Mouse (Mus musculus) hematopoietic multipotent progenitor cell, adult 10-12 weeks (in vitro differentiated cells): Measurements from ENCODE around the gene Cd200r3. TPM values are rescaled to one million over a fixed set of nuclear protein-coding genes. Genes with fewer than 3 reads are reported as not detected.

Source experiments
- polyA plus RNA-seq: library from polyadenylated mRNA; stranded (reverse); fragments of >175 nt; gene quantifications from 2 replicates; pipeline ENCODE4 v1.2.3, GENCODE M21; 2012; ENCODE audit warnings: low replicate concordance

Cd200r3 gene
- 0.26 and 0.34 TPM in 2 replicates for polyA plus RNA-seq

GRCm38 (mm10) chr16:44943468-44943867, at the start of gene Cd200r3:
Cd200r3 (plus strand) TSS chr16:44943678.

Other genes starting within 250 kb of the Cd200r3 start
- 2.2 and 5.0 TPM in 2 replicates for gene Nepro, start 219.4 kb upstream of the Cd200r3 start, polyA plus RNA-seq
- 22.2 and 56.9 TPM in 2 replicates for gene Gtpbp8, start 197.3 kb upstream of the Cd200r3 start, polyA plus RNA-seq
- gene Cd200r1, start 177.9 kb upstream of the Cd200r3 start, polyA plus RNA-seq: 2.8 and 4.5 TPM in 2 replicates
- gene Cd200r4, start 131.9 kb upstream of the Cd200r3 start, polyA plus RNA-seq: 0.24 and 0.58 TPM in 2 replicates
- gene Cd200r2, start 76.6 kb upstream of the Cd200r3 start, polyA plus RNA-seq: not detected in 2 replicates
- 0.29 and 0.68 TPM in 2 replicates for gene Ccdc80, start 149.7 kb downstream of the Cd200r3 start, polyA plus RNA-seq
- 0.85 and 2.7 TPM in 2 replicates for gene Slc35a5, start 215.0 kb downstream of the Cd200r3 start, polyA plus RNA-seq
- gene Atg3, start 215.1 kb downstream of the Cd200r3 start, polyA plus RNA-seq: 16.9 and 32.1 TPM in 2 replicates